Mouse (Mus musculus): ENCODE data around the gene H2-Aa. TPM values are rescaled to one million over a fixed set of nuclear protein-coding genes. Genes with fewer than 3 reads are reported as not detected.
A peak's percentile ranks its signal among the peaks of the same experiment; 100 is the strongest.
"Not testable (repeated sequence)": the region's sequence is repeated elsewhere in the genome, so short reads cannot be mapped to it uniquely, and the experiment has no call there.

H2-Aa gene
- polyA plus RNA-seq (2015; fragmentation: Nextera tagmentation; extraction: Ambion mirVana): 0.96 TPM in 2 replicates

- H3K36me3 ChIP-seq: no peaks in the 10 kb centered on the region
- H3K9me3 ChIP-seq (replicated peaks): no peaks in the 10 kb centered on the region
- no peak within 1 kb of the TSS for H3K27ac ChIP-seq
- DNase-seq (peak; percentile 43), ATAC-seq (ENCODE audit: low read depth) (no peak)
- H3K4me1 ChIP-seq (replicated peaks): no peaks in the 10 kb centered on the region
- no peak within 1 kb of the TSS for H3K9ac ChIP-seq
- no peak within 1 kb of the TSS for H3K4me2 ChIP-seq
- no peaks in the 10 kb centered on the region for H3K27me3 ChIP-seq
- H3K4me3 ChIP-seq (replicated peaks): no peak within 1 kb of the TSS
- WGBS (ENCODE audit: insufficient replicate concordance): 14% methylated on average over 8 of the region's 8 CpGs
These were observed at the start of gene H2-Aa for GRCm38 (mm10) chr17:34287648-34288047. Gene H2-Aa (minus strand): TSS chr17:34287823.

- Histone ChIP-seq H3K9me3 (replicated peaks) (no peaks in the 10 kb centered on the region), H3K4me2 (no peak overlapping the region), H3K27me3 (no peaks in the 10 kb centered on the region), H3K4me1 (replicated peaks) (no peaks in the 10 kb centered on the region), H3K4me3 (replicated peaks) (no peak overlapping the region), H3K9ac (no peak overlapping the region), H3K27ac (no peak overlapping the region), H3K36me3 (no peaks in the 10 kb centered on the region)
- whole genome bisulfite sequencing (ENCODE audit: insufficient replicate concordance): 75% methylated on average over 1 of the region's 1 CpGs
- DNase-seq (no peak), ATAC-seq (ENCODE audit: low read depth) (no peak)
These were observed 43.6 kb upstream of the H2-Aa start for GRCm38 (mm10) chr17:34331200-34331599.

GRCm38 (mm10) chr17:34329807-34330206 is 42.2 kb upstream of the H2-Aa start:
- H3K9me3 ChIP-seq (replicated peaks): no peaks in the 10 kb centered on the region
- no peak overlapping the region for H3K27ac ChIP-seq
- H3K36me3 ChIP-seq: no peaks in the 10 kb centered on the region
- no peak overlapping the region for H3K9ac ChIP-seq
- 12% methylated on average over 2 of the region's 2 CpGs for WGBS (ENCODE audit: insufficient replicate concordance)
- H3K27me3 ChIP-seq: no peaks in the 10 kb centered on the region
- no peak for DNase-seq
- H3K4me1 ChIP-seq (replicated peaks): no peaks in the 10 kb centered on the region
- H3K4me2 ChIP-seq: no peak overlapping the region
- no peak overlapping the region for H3K4me3 ChIP-seq (replicated peaks)
- ATAC-seq (ENCODE audit: low read depth): no peak

GRCm38 (mm10) chr17:34326373-34326772 is 38.8 kb upstream of the H2-Aa start:
- ATAC-seq (ENCODE audit: low read depth): no peak
- H3K4me2 ChIP-seq: no peak overlapping the region
- H3K4me1 ChIP-seq (replicated peaks): no peaks in the 10 kb centered on the region
- no peak overlapping the region for H3K4me3 ChIP-seq (replicated peaks)
- no peak overlapping the region for H3K9ac ChIP-seq
- no peaks in the 10 kb centered on the region for H3K36me3 ChIP-seq
- no peaks in the 10 kb centered on the region for H3K9me3 ChIP-seq (replicated peaks)
- no peaks in the 10 kb centered on the region for H3K27me3 ChIP-seq
- no peak for DNase-seq
- 54% methylated on average over 3 of the region's 3 CpGs for WGBS (ENCODE audit: insufficient replicate concordance)
- no peak overlapping the region for H3K27ac ChIP-seq

GRCm38 (mm10) chr17:34325436-34325835 is 37.8 kb upstream of the H2-Aa start, which contains the start of gene H2-Eb2:
Gene H2-Eb2 (plus strand): TSS chr17:34325665.
- Histone ChIP-seq H3K9ac (no peak within 1 kb of the TSS), H3K36me3 (no peaks in the 10 kb centered on the region), H3K4me3 (replicated peaks) (no peak within 1 kb of the TSS), H3K4me1 (replicated peaks) (no peaks in the 10 kb centered on the region), H3K9me3 (replicated peaks) (no peaks in the 10 kb centered on the region), H3K4me2 (no peak within 1 kb of the TSS), H3K27me3 (no peaks in the 10 kb centered on the region), H3K27ac (no peak within 1 kb of the TSS)
- no peak for ATAC-seq (ENCODE audit: low read depth)
- 49% methylated on average over 4 of the region's 4 CpGs for WGBS (ENCODE audit: insufficient replicate concordance)
- DNase-seq: no peak

GRCm38 (mm10) chr17:34317275-34317674 is 29.7 kb upstream of the H2-Aa start:
- ATAC-seq (ENCODE audit: low read depth) (no peak), DNase-seq (no peak)
- H3K4me3 ChIP-seq (replicated peaks): no peak overlapping the region
- H3K9ac ChIP-seq: no peak overlapping the region
- no peaks in the 10 kb centered on the region for H3K27me3 ChIP-seq
- WGBS (ENCODE audit: insufficient replicate concordance): 13% methylated on average over 2 of the region's 2 CpGs
- H3K36me3 ChIP-seq: no peaks in the 10 kb centered on the region
- no peaks in the 10 kb centered on the region for H3K4me1 ChIP-seq (replicated peaks)
- no peaks in the 10 kb centered on the region for H3K9me3 ChIP-seq (replicated peaks)
- no peak overlapping the region for H3K27ac ChIP-seq
- no peak overlapping the region for H3K4me2 ChIP-seq

- Histone ChIP-seq H3K4me2 (no peak overlapping the region), H3K4me1 (replicated peaks) (no peaks in the 10 kb centered on the region), H3K36me3 (no peaks in the 10 kb centered on the region), H3K4me3 (replicated peaks) (no peak overlapping the region), H3K27me3 (no peaks in the 10 kb centered on the region), H3K27ac (no peak overlapping the region), H3K9me3 (replicated peaks) (no peaks in the 10 kb centered on the region), H3K9ac (no peak overlapping the region)
- WGBS (ENCODE audit: insufficient replicate concordance): 51% methylated on average over 2 of the region's 2 CpGs
- DNase-seq (no peak), ATAC-seq (ENCODE audit: low read depth) (no peak)
These were observed 29.1 kb upstream of the H2-Aa start for GRCm38 (mm10) chr17:34316697-34317096.

- ATAC-seq (ENCODE audit: low read depth): no peak
- WGBS (ENCODE audit: insufficient replicate concordance): 54% methylated on average over 1 of the region's 1 CpGs
- DNase-seq: no peak
- Histone ChIP-seq H3K4me3 (replicated peaks) (no peak overlapping the region), H3K4me2 (no peak overlapping the region), H3K27ac (no peak overlapping the region), H3K27me3 (no peaks in the 10 kb centered on the region), H3K9ac (no peak overlapping the region), H3K9me3 (replicated peaks) (no peaks in the 10 kb centered on the region), H3K36me3 (no peaks in the 10 kb centered on the region), H3K4me1 (replicated peaks) (no peaks in the 10 kb centered on the region)
These were observed 27.9 kb upstream of the H2-Aa start for GRCm38 (mm10) chr17:34315512-34315911.

- DNase-seq (no peak), ATAC-seq (ENCODE audit: low read depth) (no peak)
- H3K27me3 ChIP-seq: no peaks in the 10 kb centered on the region
- 56% methylated on average over 9 of the region's 9 CpGs for WGBS (ENCODE audit: insufficient replicate concordance)
- no peaks in the 10 kb centered on the region for H3K36me3 ChIP-seq
- H3K9ac ChIP-seq: no peak overlapping the region
- no peaks in the 10 kb centered on the region for H3K9me3 ChIP-seq (replicated peaks)
- no peak overlapping the region for H3K4me3 ChIP-seq (replicated peaks)
- H3K4me2 ChIP-seq: no peak overlapping the region
- H3K27ac ChIP-seq: no peak overlapping the region
- no peaks in the 10 kb centered on the region; the same call in 1 of the 2 replicates for H3K4me1 ChIP-seq (replicated peaks)
These were observed 26.7 kb upstream of the H2-Aa start for GRCm38 (mm10) chr17:34314286-34314685.

GRCm38 (mm10) chr17:34313393-34313792 is 25.8 kb upstream of the H2-Aa start:
- ATAC-seq (ENCODE audit: low read depth): no peak
- Histone ChIP-seq H3K4me1 (replicated peaks) (no peaks in the 10 kb centered on the region; the same call in 1 of the 2 replicates), H3K27ac (no peak overlapping the region), H3K36me3 (no peaks in the 10 kb centered on the region), H3K27me3 (0 out of 2 replicates have a peak, but pooled peaks cover under 1% of the 10 kb centered on the region), H3K9me3 (replicated peaks) (no peaks in the 10 kb centered on the region), H3K4me2 (no peak overlapping the region), H3K9ac (no peak overlapping the region), H3K4me3 (replicated peaks) (no peak overlapping the region)
- 26% methylated on average over 3 of the region's 3 CpGs for WGBS (ENCODE audit: insufficient replicate concordance)
- DNase-seq: peak; percentile 18

- Histone ChIP-seq H3K4me2 (no peak overlapping the region), H3K4me1 (replicated peaks) (no peaks in the 10 kb centered on the region; the same call in 1 of the 2 replicates), H3K27ac (no peak overlapping the region), H3K9ac (no peak overlapping the region), H3K4me3 (replicated peaks) (no peak overlapping the region), H3K9me3 (replicated peaks) (no peaks in the 10 kb centered on the region), H3K36me3 (no peaks in the 10 kb centered on the region), H3K27me3 (0 out of 2 replicates have a peak, but pooled peaks cover 7% of the 10 kb centered on the region)
- no peak for ATAC-seq (ENCODE audit: low read depth)
- WGBS (ENCODE audit: insufficient replicate concordance): 54% methylated on average over 1 of the region's 1 CpGs
- no peak for DNase-seq
These were observed 24.6 kb upstream of the H2-Aa start for GRCm38 (mm10) chr17:34312185-34312584.

GRCm38 (mm10) chr17:34310526-34310925 is 22.9 kb upstream of the H2-Aa start:
- DNase-seq; H3K9ac ChIP-seq; H3K4me3 ChIP-seq (replicated peaks); H3K27ac ChIP-seq; H3K27me3 ChIP-seq; H3K9me3 ChIP-seq (replicated peaks); ATAC-seq (ENCODE audit: low read depth); H3K4me1 ChIP-seq (replicated peaks); H3K36me3 ChIP-seq; H3K4me2 ChIP-seq: not testable (repeated sequence)
- WGBS (ENCODE audit: insufficient replicate concordance): 73% methylated on average over 3 of the region's 3 CpGs
